Comparison of ENCODE assay signal across 8 mouse cellular contexts in genomic region chr10:78480954-78481927, GRCm38 (mm10). TPM values are rescaled to one million over a fixed set of nuclear protein-coding genes. Genes with fewer than 3 reads are reported as not detected.
DNase-seq lines count a peak whose midpoint lies in the region; ATAC-seq and TF ChIP-seq lines count a peak whose summit lies in the region.

No protein-coding gene starts in this region.

- peak overlapping the region; percentile 60 for H3K4me3 ChIP-seq in lung, adult 2 months (replicated peaks; ENCODE audit: extremely low read depth, low read depth, low read length)
- H3K4me3 ChIP-seq in embryonic facial prominence, embryonic 14.5 days (ENCODE audit: low read depth, low read length): peak overlapping the region; percentile 51
- peak overlapping the region; percentile 48 for H3K4me3 ChIP-seq in intestine, postnatal 0 days (ENCODE audit: low read depth, low read length)
- peak overlapping the region; percentile 39 for H3K4me3 ChIP-seq in neural tube, embryonic 12.5 days

- DNase-seq in lung, adult 2 months: no peak
- no peak for DNase-seq in lung, adult 18-20 months
- DNase-seq in embryonic facial prominence, embryonic 14.5 days (ENCODE audit: low spot score): no peak
- no peak for DNase-seq in spleen, adult 12 weeks (ENCODE audit: low spot score)
- no peak for DNase-seq in gastrocnemius, postnatal 10 days
- DNase-seq in adrenal gland, adult 8-10 months: no peak

- ATAC-seq in embryonic facial prominence, embryonic 14.5 days (ENCODE audit: low read depth): no peak
- ATAC-seq in intestine, postnatal 0 days: peak; percentile 1; the same call in 1 of the 2 replicates
- ATAC-seq in neural tube, embryonic 12.5 days (ENCODE audit: low FRiP score, low read depth): peak; percentile 15; the same call in 1 of the 2 replicates

- peak overlapping the region; percentile 90 for H3K4me2 ChIP-seq in embryonic facial prominence, embryonic 14.5 days (ENCODE audit: low read depth, low read length)
- H3K4me2 ChIP-seq in intestine, postnatal 0 days (replicated peaks; ENCODE audit: low read depth): peak overlapping the region; percentile 87
- peak overlapping the region; percentile 83 for H3K4me2 ChIP-seq in neural tube, embryonic 12.5 days (replicated peaks)

- H3K27me3 ChIP-seq in embryonic facial prominence, embryonic 14.5 days (replicated peaks; ENCODE audit: control insufficient read depth, insufficient read depth, low read length): peaks cover 6% of the 10 kb centered on the region; the same call in 1 of the 2 replicates
- H3K27me3 ChIP-seq in intestine, postnatal 0 days (replicated peaks; ENCODE audit: control insufficient read depth, insufficient read depth, low read length): no peaks in the 10 kb centered on the region
- peaks cover 19% of the 10 kb centered on the region for H3K27me3 ChIP-seq in neural tube, embryonic 12.5 days (replicated peaks)

- H3K4me1 ChIP-seq in lung, adult 2 months (ENCODE audit: control insufficient read depth, insufficient read depth, low read length): no peaks in the 10 kb centered on the region
- H3K4me1 ChIP-seq in embryonic facial prominence, embryonic 14.5 days (ENCODE audit: control insufficient read depth, insufficient read depth, low read length): 0 out of 2 replicates have a peak, but pooled peaks cover 3% of the 10 kb centered on the region
- 0 out of 2 replicates have a peak, but pooled peaks cover 4% of the 10 kb centered on the region for H3K4me1 ChIP-seq in intestine, postnatal 0 days (replicated peaks; ENCODE audit: control insufficient read depth, insufficient read depth, low read length)
- peaks cover 6% of the 10 kb centered on the region for H3K4me1 ChIP-seq in neural tube, embryonic 12.5 days

- TF ChIP-seq POLR2A in lung, adult 2 months (IDR thresholded peaks at IDR 0.05; ENCODE audit: borderline replicate concordance, extremely low read depth, low read depth, low read length): no peak

- no peaks in the 10 kb centered on the region for H3K36me3 ChIP-seq in embryonic facial prominence, embryonic 14.5 days (ENCODE audit: control insufficient read depth, insufficient read depth, low read length)
- H3K36me3 ChIP-seq in intestine, postnatal 0 days (ENCODE audit: control insufficient read depth, insufficient read depth): no peaks in the 10 kb centered on the region
- H3K36me3 ChIP-seq in neural tube, embryonic 12.5 days: no peaks in the 10 kb centered on the region

- H3K9ac ChIP-seq in embryonic facial prominence, embryonic 14.5 days (ENCODE audit: low read depth, low read length): peak overlapping the region; percentile 63
- peak overlapping the region; percentile 56 for H3K9ac ChIP-seq in intestine, postnatal 0 days (ENCODE audit: low read depth, low read length)
- peak overlapping the region; percentile 47 for H3K9ac ChIP-seq in neural tube, embryonic 12.5 days

- no peak; the same call in 1 of the 2 replicates for TF ChIP-seq CTCF in lung, adult 2 months (IDR thresholded peaks at IDR 0.05; ENCODE audit: insufficient read depth, low read length)
- TF ChIP-seq CTCF in intestine, postnatal 0 days (IDR thresholded peaks at IDR 0.05; ENCODE audit: low read depth): no peak

- no peaks in the 10 kb centered on the region for H3K9me3 ChIP-seq in embryonic facial prominence, embryonic 14.5 days (ENCODE audit: control insufficient read depth, low read length)
- H3K9me3 ChIP-seq in intestine, postnatal 0 days (ENCODE audit: control insufficient read depth): no peaks in the 10 kb centered on the region
- no peaks in the 10 kb centered on the region for H3K9me3 ChIP-seq in neural tube, embryonic 12.5 days

- 32% methylated on average over 21 of the region's 21 CpGs for WGBS in lung, adult 2 months
- 37% methylated on average over 21 of the region's 21 CpGs for WGBS in embryonic facial prominence, embryonic 14.5 days
- WGBS in intestine, postnatal 0 days: 33% methylated on average over 21 of the region's 21 CpGs
- WGBS in neural tube, embryonic 12.5 days: 34% methylated on average over 21 of the region's 21 CpGs

- H3K27ac ChIP-seq in embryonic facial prominence, embryonic 14.5 days (replicated peaks; ENCODE audit: low read depth, low read length): no peak overlapping the region
- H3K27ac ChIP-seq in intestine, postnatal 0 days (ENCODE audit: low read depth, low read length): no peak overlapping the region
- H3K27ac ChIP-seq in neural tube, embryonic 12.5 days: no peak overlapping the region

RNA-seq across cellular contexts. Expression of gene Pdxk, which starts 16.5 kb away (rescaled TPM):
- polyA plus RNA-seq in lung, adult 2 months (2012; rRNA removed): 20.4 and 21.5 TPM in 2 replicates
- 8.1 and 8.2 TPM in 2 replicates for polyA plus RNA-seq in embryonic facial prominence, embryonic 14.5 days (2014; fragmentation: Nextera tagmentation; extraction: Ambion mirVana)
- 22.8 and 26.5 TPM in 2 replicates for polyA plus RNA-seq in intestine, postnatal 0 days (2015; fragmentation: Nextera tagmentation; extraction: Ambion mirVana)
- polyA plus RNA-seq in neural tube, embryonic 12.5 days (2016; fragmentation: Nextera tagmentation; extraction: Ambion mirVana): 9.0 and 9.4 TPM in 2 replicates
- 1 to 10 TPM; 7.1 to 8.6 TPM for total RNA-seq in gastrocnemius, postnatal 10 days (2021)
- 10 to 100 TPM; 31.7 to 46.1 (median 42.1) TPM for total RNA-seq in adrenal gland, adult 8-10 months (2022)

RNA-seq across cellular contexts. Expression of gene Olfr1358, which starts 36.0 kb away (rescaled TPM):
- not detected in 2 replicates for polyA plus RNA-seq in lung, adult 2 months (2012; rRNA removed)
- not detected in 2 replicates for polyA plus RNA-seq in embryonic facial prominence, embryonic 14.5 days (2014; fragmentation: Nextera tagmentation; extraction: Ambion mirVana)
- polyA plus RNA-seq in intestine, postnatal 0 days (2015; fragmentation: Nextera tagmentation; extraction: Ambion mirVana): not detected in 2 replicates
- polyA plus RNA-seq in neural tube, embryonic 12.5 days (2016; fragmentation: Nextera tagmentation; extraction: Ambion mirVana): not detected in 2 replicates
- not detected for total RNA-seq in gastrocnemius, postnatal 10 days (2021)
- not detected for total RNA-seq in adrenal gland, adult 8-10 months (2022)

RNA-seq across cellular contexts. Expression of gene Cstb, which starts 55.8 kb away (rescaled TPM):
- polyA plus RNA-seq in lung, adult 2 months (2012; rRNA removed): 51.9 and 62.7 TPM in 2 replicates
- polyA plus RNA-seq in embryonic facial prominence, embryonic 14.5 days (2014; fragmentation: Nextera tagmentation; extraction: Ambion mirVana): 249 and 258 TPM in 2 replicates
- 1,208 and 1,296 TPM in 2 replicates for polyA plus RNA-seq in intestine, postnatal 0 days (2015; fragmentation: Nextera tagmentation; extraction: Ambion mirVana)
- polyA plus RNA-seq in neural tube, embryonic 12.5 days (2016; fragmentation: Nextera tagmentation; extraction: Ambion mirVana): 105 and 110 TPM in 2 replicates
- total RNA-seq in gastrocnemius, postnatal 10 days (2021): 10 to 100 TPM; 28.5 to 40.5 TPM
- total RNA-seq in adrenal gland, adult 8-10 months (2022): 100 to 1,000 TPM; 276 to 340 (median 329) TPM
